Mouse (Mus musculus) small intestine, adult 2 months (tissue): Measurements from ENCODE around the gene E4f1. TPM values are rescaled to one million over a fixed set of nuclear protein-coding genes. Genes with fewer than 3 reads are reported as not detected.

ENCODE experiments used
- H3K27ac ChIP-seq: fragments of 200-500 bp; 2 replicates; pipeline ENCODE4 v1.5.1; 2012; ENCODE audit warnings: low read depth, low read length, control low read depth, inconsistent platforms; ENCODE audit not compliant: insufficient read depth
- H3K27me3 ChIP-seq: fragments of 200-500 bp; 2 replicates; pipeline ENCODE4 v1.6.1; 2012; ENCODE audit warnings: mild to moderate bottlenecking, moderate library complexity, low read length, inconsistent platforms; ENCODE audit not compliant: control insufficient read depth, insufficient read depth
- H3K36me3 ChIP-seq: fragments of 200-500 bp; 2 replicates; pipeline ENCODE4 v1.6.1; 2012; ENCODE audit warnings: mild to moderate bottlenecking, low read length, control low read depth, inconsistent platforms; ENCODE audit not compliant: control insufficient read depth, insufficient read depth
- H3K4me1 ChIP-seq: fragments of 200-500 bp; 2 replicates; pipeline ENCODE4 v1.6.1; 2012; ENCODE audit warnings: low read length, inconsistent platforms, mixed read lengths; ENCODE audit not compliant: control insufficient read depth, insufficient read depth, insufficient read length
- H3K4me3 ChIP-seq: fragments of 200-500 bp; 2 replicates; pipeline ENCODE4 v1.5.1; 2012; ENCODE audit warnings: low read depth, mild to moderate bottlenecking, control low read depth, inconsistent platforms, low read length, moderate library complexity
- CTCF ChIP-seq: fragments of 200-500 bp; IDR thresholded peaks from 2 replicates; pipeline ENCODE4 v1.5.1; 2012; ENCODE audit warnings: low read depth, mild to moderate bottlenecking, control low read depth, inconsistent platforms, low read length, moderate library complexity, mixed read lengths; ENCODE audit not compliant: insufficient replicate concordance, insufficient read length; ENCODE audit errors: extremely low read depth
- POLR2A ChIP-seq: fragments of 200-500 bp; IDR thresholded peaks from 2 replicates; pipeline ENCODE4 v1.6.1; 2012; ENCODE audit warnings: low read depth, mild to moderate bottlenecking, control low read depth, inconsistent platforms, low read length, moderate library complexity
- WGBS: fragments of 180-500 bp; shearing (Covaris S2); methylation state at CpG from one replicate; pipeline ENCODE4 v1.1.7; 2018; 5-methylcytosine and 5-hydroxymethylcytosine counted together
- polyA plus RNA-seq: library from polyadenylated mRNA; depleted of rRNA; stranded (reverse); fragments of >200 nt; gene quantifications from 2 replicates; pipeline ENCODE4 v1.2.3, GENCODE M21; 2012

E4f1 gene
- polyA plus RNA-seq, 1 experiment, result 74.5 TPM

DNA sequence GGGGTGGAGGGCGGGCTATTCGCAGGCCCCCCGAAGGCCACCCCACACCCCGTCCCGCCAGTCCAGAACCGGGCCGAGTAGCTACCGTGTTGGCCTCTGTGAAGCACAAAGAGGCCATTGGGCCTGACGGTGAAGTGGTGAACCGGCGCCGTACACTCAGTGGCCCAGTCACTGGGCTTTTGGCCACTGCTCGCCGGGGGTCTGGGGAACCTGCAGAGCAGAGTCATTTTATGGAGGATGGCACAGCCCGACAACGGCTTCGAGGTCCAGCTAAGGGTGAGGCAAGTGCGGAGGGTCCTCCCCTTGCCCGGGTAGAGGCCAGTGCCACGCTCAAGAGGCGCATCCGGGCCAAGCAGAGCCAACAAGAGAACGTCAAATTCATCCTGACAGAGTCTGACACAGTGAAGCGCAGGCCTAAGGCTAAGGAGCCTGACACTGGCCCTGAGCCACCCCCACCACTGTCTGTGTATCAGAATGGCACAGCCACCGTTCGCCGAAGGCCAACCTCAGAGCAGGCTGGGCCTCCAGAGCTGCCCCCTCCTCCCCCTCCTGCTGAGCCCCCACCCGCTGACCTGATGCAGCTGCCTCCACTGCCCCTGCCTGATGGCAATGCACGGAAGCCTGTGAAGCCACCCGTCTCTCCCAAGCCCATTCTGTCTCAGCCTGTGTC is 35.3 kb upstream of the E4f1 start:
- Histone ChIP-seq H3K4me1 (peaks cover 15% of the 10 kb centered on the region), H3K27ac (no peak overlapping the region), H3K4me3 (no peak overlapping the region), H3K27me3 (no peaks in the 10 kb centered on the region), H3K36me3 (peaks cover 15% of the 10 kb centered on the region)
- 94% methylated on average over 30 of the region's 30 CpGs for WGBS
- TF ChIP-seq CTCF, result no peak
- TF ChIP-seq POLR2A, result no peak

DNA sequence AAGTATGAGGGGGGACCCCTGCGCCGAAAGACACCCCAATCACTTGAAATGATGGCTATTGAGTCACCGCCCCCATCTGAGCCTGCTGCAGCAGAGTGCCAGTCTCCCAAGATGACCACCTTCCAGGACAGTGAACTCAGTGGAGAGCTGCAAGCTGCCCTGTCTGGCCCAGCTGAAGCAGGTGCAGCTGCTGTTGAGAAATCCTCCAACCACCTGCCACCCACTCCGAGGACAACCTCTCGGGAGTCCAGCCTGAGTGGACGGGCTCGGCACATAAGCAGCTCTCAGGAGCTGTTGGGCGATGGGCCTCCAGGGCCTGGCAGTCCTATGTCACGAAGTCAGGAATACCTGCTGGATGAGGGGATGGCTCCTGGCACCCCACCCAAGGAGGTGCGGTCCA is 34.0 kb upstream of the E4f1 start:
- Histone ChIP-seq H3K4me1 (peaks cover 15% of the 10 kb centered on the region), H3K4me3 (no peak overlapping the region), H3K27ac (no peak overlapping the region), H3K36me3 (peaks cover 3% of the 10 kb centered on the region; the same call in 1 of the 2 replicates), H3K27me3 (no peaks in the 10 kb centered on the region)
- WGBS, result 80% methylated on average over 10 of the region's 10 CpGs
- no peak for TF ChIP-seq CTCF
- no peak for TF ChIP-seq POLR2A

DNA sequence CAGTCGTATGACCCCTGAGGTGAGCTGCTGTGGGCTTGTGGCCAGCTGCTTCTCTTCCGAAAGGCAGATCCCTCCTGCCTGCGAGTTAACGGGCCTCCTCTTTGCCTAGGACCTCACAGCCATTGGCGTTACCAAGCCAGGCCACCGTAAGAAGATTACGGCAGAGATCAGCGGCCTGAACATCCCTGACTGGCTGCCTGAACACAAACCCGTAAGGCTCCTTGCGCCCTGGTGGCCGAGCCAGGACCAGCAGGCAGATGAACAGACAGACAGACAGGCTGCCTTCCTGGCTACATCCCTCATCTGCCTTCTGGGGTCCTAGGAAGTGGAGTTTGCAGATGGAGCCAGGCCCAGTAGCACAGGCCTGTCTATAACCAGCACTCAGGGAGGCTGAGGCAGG is 32.1 kb upstream of the E4f1 start:
- peaks cover 7% of the 10 kb centered on the region for H3K4me1 ChIP-seq
- TF ChIP-seq POLR2A (no peak), CTCF (no peak)
- WGBS, result 40% methylated on average over 11 of the region's 11 CpGs
- no peak overlapping the region for H3K27ac ChIP-seq
- no peak overlapping the region for H3K4me3 ChIP-seq
- H3K36me3 ChIP-seq, result no peaks in the 10 kb centered on the region
- H3K27me3 ChIP-seq, result no peaks in the 10 kb centered on the region

DNA sequence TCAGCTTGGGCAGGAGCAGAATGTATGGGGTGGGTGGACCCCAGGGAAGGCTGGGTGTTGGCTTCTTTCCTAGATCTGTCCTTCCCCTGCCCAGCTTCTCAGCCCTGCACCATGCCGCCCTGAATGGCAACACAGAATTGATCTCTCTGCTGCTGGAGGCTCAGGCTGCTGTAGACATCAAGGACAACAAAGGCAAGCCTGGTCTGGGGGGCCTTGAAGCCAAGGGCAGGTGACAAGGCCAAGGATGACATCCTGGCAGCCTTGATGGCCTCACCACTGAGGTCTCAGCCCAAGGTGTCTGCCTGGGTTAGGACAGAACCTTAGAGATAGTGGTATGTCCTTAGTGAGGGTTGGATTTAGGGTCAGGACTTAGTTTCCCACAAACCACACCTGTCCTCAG is 25.9 kb upstream of the E4f1 start:
- WGBS, result 78% methylated on average over 1 of the region's 1 CpGs
- H3K4me1 ChIP-seq, result no peaks in the 10 kb centered on the region
- H3K27ac ChIP-seq, result no peak overlapping the region
- no peaks in the 10 kb centered on the region for H3K27me3 ChIP-seq
- H3K36me3 ChIP-seq, result no peaks in the 10 kb centered on the region
- TF ChIP-seq CTCF (no peak), POLR2A (no peak)
- H3K4me3 ChIP-seq, result no peak overlapping the region

DNA sequence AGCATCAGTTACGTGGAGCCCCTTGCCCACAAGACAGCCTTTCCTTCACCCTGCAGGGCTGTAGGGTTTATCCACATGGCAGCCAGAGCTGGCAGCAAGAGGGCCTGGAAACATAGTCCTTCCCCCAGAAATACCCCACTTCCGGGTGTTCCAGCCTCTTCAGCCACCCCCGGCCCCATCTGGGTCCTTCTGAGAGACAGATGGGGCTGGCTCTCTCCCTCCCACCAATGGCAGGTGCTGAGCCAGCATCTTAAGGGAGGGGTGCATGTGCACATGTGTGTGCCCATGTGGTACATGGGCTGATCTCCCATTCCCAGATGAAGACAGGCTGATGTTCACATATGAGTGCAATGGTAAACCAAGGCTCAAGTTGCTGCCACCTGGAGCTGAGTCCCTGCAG is 25.3 kb upstream of the E4f1 start:
- Histone ChIP-seq H3K4me3 (no peak overlapping the region), H3K27ac (no peak overlapping the region), H3K27me3 (no peaks in the 10 kb centered on the region), H3K4me1 (no peaks in the 10 kb centered on the region), H3K36me3 (no peaks in the 10 kb centered on the region)
- 75% methylated on average over 3 of the region's 3 CpGs for WGBS
- no peak for TF ChIP-seq CTCF
- no peak for TF ChIP-seq POLR2A

DNA sequence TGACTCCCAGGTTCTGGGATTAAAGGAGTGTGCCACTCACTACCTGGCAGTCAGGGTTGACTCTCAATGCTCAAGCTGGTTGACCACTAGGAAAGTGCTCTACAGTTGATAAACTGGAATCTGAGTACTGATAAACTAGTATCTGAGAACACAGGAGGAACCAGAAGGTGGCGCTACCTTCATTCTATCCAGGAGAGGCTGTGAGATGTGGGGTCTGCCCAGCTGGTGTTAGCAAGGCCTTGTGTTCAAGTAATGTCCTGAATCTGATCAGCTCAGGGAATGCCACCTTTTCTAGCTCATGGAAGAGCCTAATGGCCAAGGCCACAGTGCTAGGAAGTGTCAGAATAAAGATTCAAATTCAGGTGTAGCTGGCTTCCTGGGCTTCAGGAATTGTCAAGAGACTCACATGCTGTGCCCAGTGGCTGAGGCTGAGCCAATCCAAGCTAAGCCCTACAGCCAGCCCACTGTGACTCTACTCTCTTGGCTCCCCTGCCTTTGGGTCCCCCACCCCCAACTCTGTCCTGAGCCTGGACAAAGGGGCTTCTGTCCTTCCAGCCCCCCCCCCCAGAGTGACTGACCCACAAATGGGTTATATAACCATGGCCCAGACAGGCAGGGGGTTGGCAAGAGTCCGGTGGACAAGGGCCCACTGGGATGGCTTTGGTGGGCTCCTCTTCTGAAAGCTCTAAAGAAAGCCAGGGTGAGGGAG is 24.7 kb upstream of the E4f1 start:
- TF ChIP-seq CTCF, result peak; percentile 57; the same call in 1 of the 2 replicates
- TF ChIP-seq POLR2A, result no peak
- Histone ChIP-seq H3K4me3 (no peak overlapping the region), H3K4me1 (no peaks in the 10 kb centered on the region), H3K36me3 (no peaks in the 10 kb centered on the region), H3K27ac (no peak overlapping the region), H3K27me3 (no peaks in the 10 kb centered on the region; the same call in 1 of the 2 replicates)
- 51% methylated on average over 2 of the region's 2 CpGs for WGBS

DNA sequence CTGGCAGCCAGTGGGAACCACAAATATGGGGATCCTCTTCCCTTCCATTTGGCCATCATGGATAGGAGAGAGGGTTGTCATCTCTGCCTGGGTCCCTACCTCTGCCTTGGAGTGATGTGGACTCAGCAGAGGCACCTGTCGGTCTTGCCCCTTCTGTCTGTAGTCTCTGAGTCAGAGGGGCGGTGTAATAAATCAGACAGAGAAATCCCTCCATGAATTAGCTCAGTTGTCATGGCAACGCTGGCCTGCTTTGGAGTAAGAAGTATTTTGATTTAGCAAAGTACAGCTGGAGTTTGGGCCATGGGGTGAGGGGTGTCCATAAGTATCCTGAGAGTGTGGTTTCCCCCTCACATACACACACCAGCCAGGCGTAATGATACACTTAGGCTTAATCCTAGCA is 20.3 kb upstream of the E4f1 start:
- Histone ChIP-seq H3K27me3 (peaks cover 23% of the 10 kb centered on the region), H3K4me3 (no peak overlapping the region), H3K36me3 (no peaks in the 10 kb centered on the region), H3K4me1 (peaks cover 6% of the 10 kb centered on the region; the same call in 1 of the 2 replicates), H3K27ac (no peak overlapping the region)
- TF ChIP-seq POLR2A (no peak), CTCF (no peak)
- WGBS, result 92% methylated on average over 4 of the region's 4 CpGs
